In genomic region chr2:145961861-145962260, GRCm38 (mm10) we compare ENCODE assay signal across 24 mouse cellular contexts. TPM values are rescaled to one million over a fixed set of nuclear protein-coding genes. Genes with fewer than 3 reads are reported as not detected.
DNase-seq lines count a peak whose midpoint lies in the region; TF ChIP-seq lines count a peak whose summit lies in the region.
"Had no signal": no experiment of that assay in that cellular context is flagged by ENCODE, and none has a peak within 500 bp of the region (broad histone marks: within the 10 kb centered on the region; RNA-seq: fewer than 3 reads in every experiment).

No protein-coding gene starts in this region.

- no peak overlapping the region for H3K4me3 ChIP-seq in cerebellum, adult 2 months (replicated peaks; ENCODE audit: insufficient read depth, low read depth, low read length)
- H3K4me3 ChIP-seq in heart, embryonic 10.5 days = no peak overlapping the region
- H3K4me3 ChIP-seq: embryonic facial prominence, embryonic 12.5 days; embryonic facial prominence, embryonic 15.5 days; forebrain, embryonic 15.5 days; gastrocnemius, adult 2 months; heart, embryonic 13.5 days; hindbrain, embryonic 12.5 days had no signal

- H3K4me1 ChIP-seq in cerebellum, adult 2 months (ENCODE audit: control insufficient read depth, insufficient read depth, low read length) = no peaks in the 10 kb centered on the region
- H3K4me1 ChIP-seq in heart, embryonic 10.5 days = no peaks in the 10 kb centered on the region
- H3K4me1 ChIP-seq: embryonic facial prominence, embryonic 12.5 days; embryonic facial prominence, embryonic 15.5 days had no signal

- WGBS in cerebellum, adult 2 months = 71% methylated on average over 5 of the region's 5 CpGs
- 85% methylated on average over 5 of the region's 5 CpGs for WGBS in heart, embryonic 10.5 days

- H3K27me3 ChIP-seq in cerebellum, adult 2 months (ENCODE audit: control insufficient read depth, insufficient read depth, low read length) = no peaks in the 10 kb centered on the region; the same call in 1 of the 2 replicates
- H3K27me3 ChIP-seq in heart, embryonic 10.5 days (ENCODE audit: insufficient read depth, poor library complexity, severe bottlenecking) = no peaks in the 10 kb centered on the region
- H3K27me3 ChIP-seq: embryonic facial prominence, embryonic 15.5 days had no signal

- no peak for TF ChIP-seq CTCF in cerebellum, adult 2 months (IDR thresholded peaks at IDR 0.05; ENCODE audit: borderline replicate concordance, insufficient read depth, low read depth, low read length)

- H3K27ac ChIP-seq in cerebellum, adult 2 months (ENCODE audit: insufficient read depth, low read length) = no peak overlapping the region
- no peak overlapping the region for H3K27ac ChIP-seq in heart, embryonic 10.5 days
- H3K27ac ChIP-seq: embryonic facial prominence, embryonic 12.5 days; embryonic facial prominence, embryonic 15.5 days; forebrain, embryonic 15.5 days; gastrocnemius, adult 2 months; heart, embryonic 13.5 days; hindbrain, embryonic 12.5 days had no signal

- peak; percentile 76 to 81 for DNase-seq in cerebellum, postnatal 10 days
- no peak for DNase-seq in cerebellum, adult 2 months
- peak; percentile 45 for DNase-seq in heart, adult 11 months
- DNase-seq in heart, embryonic 10.5 days (ENCODE audit: low spot score) = no peak
- peak; percentile 60 for DNase-seq in left cerebral cortex, postnatal 4 days
- no peak for DNase-seq in left cerebral cortex, adult 9 months (ENCODE audit: low spot score in 2 of 2)
- DNase-seq: adrenal gland, adult 8-10 months; adrenal gland, postnatal 25 days; cerebellum, adult 18-20 months; cerebellum, adult 9-11 months; gastrocnemius, adult 2 months; gastrocnemius, postnatal 14 days; heart, adult 18-20 months; heart, postnatal 14 days; heart, postnatal 4 days; kidney, adult 2 months had no signal

- intact Hi-C loops in left cerebral cortex, postnatal 4 days (cut with DNase I) = no loop called here

- no peaks in the 10 kb centered on the region for H3K36me3 ChIP-seq in heart, embryonic 10.5 days
- H3K36me3 ChIP-seq: embryonic facial prominence, embryonic 12.5 days; embryonic facial prominence, embryonic 15.5 days; forebrain, embryonic 15.5 days; heart, embryonic 13.5 days; hindbrain, embryonic 12.5 days had no signal

- TF ChIP-seq POLR2A in cerebellum, adult 2 months (IDR thresholded peaks at IDR 0.05; ENCODE audit: borderline replicate concordance, insufficient read depth, low read length) = no peak

- H3K9me3 ChIP-seq in heart, embryonic 10.5 days = no peaks in the 10 kb centered on the region
- H3K9me3 ChIP-seq: embryonic facial prominence, embryonic 12.5 days; embryonic facial prominence, embryonic 15.5 days; forebrain, embryonic 15.5 days; heart, embryonic 13.5 days; hindbrain, embryonic 12.5 days had no signal

RNA-seq across cellular contexts. Expression of gene Crnkl1, which starts 27.0 kb away (rescaled TPM):
- polyA plus RNA-seq in cerebellum, adult 2 months (2012; rRNA removed) = 10.2 and 10.6 TPM in 2 replicates
- 21.8 and 26.9 TPM in 2 replicates for polyA plus RNA-seq in heart, embryonic 10.5 days (2016; fragmentation: Nextera tagmentation; extraction: Ambion mirVana)
- total RNA-seq in left cerebral cortex, postnatal 4 days (2021) = 10 to 100 TPM; 22.5 to 24.3 TPM

RNA-seq across cellular contexts. Expression of gene Cfap61, which starts 27.3 kb away (rescaled TPM):
- 1.0 and 1.5 TPM in 2 replicates for polyA plus RNA-seq in cerebellum, adult 2 months (2012; rRNA removed)
- 0.55 and 1.0 TPM in 2 replicates for polyA plus RNA-seq in heart, embryonic 10.5 days (2016; fragmentation: Nextera tagmentation; extraction: Ambion mirVana)
- total RNA-seq in left cerebral cortex, postnatal 4 days (2021) = 1 to 10 TPM; 1.8 to 2.4 TPM
- total RNA-seq: common myeloid progenitor, adult 5-6 weeks; gastrocnemius, adult 2 months; gastrocnemius, postnatal 14 days; gastrocnemius, postnatal 4 days had no signal
- polyA plus RNA-seq: activated CD4-positive, CD25-positive, alpha-beta regulatory T cell, adult 4 months had no signal

RNA-seq across cellular contexts. Expression of gene Naa20, which starts 60.0 kb away (rescaled TPM):
- 96.3 and 101 TPM in 2 replicates for polyA plus RNA-seq in cerebellum, adult 2 months (2012; rRNA removed)
- polyA plus RNA-seq in heart, embryonic 10.5 days (2016; fragmentation: Nextera tagmentation; extraction: Ambion mirVana) = 186 and 196 TPM in 2 replicates
- total RNA-seq in left cerebral cortex, postnatal 4 days (2021) = 10 to 100 TPM; 60.9 to 67.9 TPM

Comparison
In these comparisons a context has a peak if more than half of its experiments do, and no peak if none do; other contexts are left out.
1. DNase-seq: peak in cerebellum, postnatal 10 days (2 of 2), heart, adult 11 months (single experiment) and left cerebral cortex, postnatal 4 days (single experiment); none in cerebellum, adult 2 months (0 of 2), heart, embryonic 10.5 days (single experiment) and left cerebral cortex, adult 9 months (0 of 2).